Mouse (Mus musculus): Measurements from ENCODE around the gene Wdr63. TPM values are rescaled to one million over a fixed set of nuclear protein-coding genes. Genes with fewer than 3 reads are reported as not detected.
A peak's percentile ranks its signal among the peaks of the same experiment; 100 is the strongest.

The Wdr63 gene
- polyA plus RNA-seq, 1 experiment from 2014 or later, result 0.74 TPM

DNA sequence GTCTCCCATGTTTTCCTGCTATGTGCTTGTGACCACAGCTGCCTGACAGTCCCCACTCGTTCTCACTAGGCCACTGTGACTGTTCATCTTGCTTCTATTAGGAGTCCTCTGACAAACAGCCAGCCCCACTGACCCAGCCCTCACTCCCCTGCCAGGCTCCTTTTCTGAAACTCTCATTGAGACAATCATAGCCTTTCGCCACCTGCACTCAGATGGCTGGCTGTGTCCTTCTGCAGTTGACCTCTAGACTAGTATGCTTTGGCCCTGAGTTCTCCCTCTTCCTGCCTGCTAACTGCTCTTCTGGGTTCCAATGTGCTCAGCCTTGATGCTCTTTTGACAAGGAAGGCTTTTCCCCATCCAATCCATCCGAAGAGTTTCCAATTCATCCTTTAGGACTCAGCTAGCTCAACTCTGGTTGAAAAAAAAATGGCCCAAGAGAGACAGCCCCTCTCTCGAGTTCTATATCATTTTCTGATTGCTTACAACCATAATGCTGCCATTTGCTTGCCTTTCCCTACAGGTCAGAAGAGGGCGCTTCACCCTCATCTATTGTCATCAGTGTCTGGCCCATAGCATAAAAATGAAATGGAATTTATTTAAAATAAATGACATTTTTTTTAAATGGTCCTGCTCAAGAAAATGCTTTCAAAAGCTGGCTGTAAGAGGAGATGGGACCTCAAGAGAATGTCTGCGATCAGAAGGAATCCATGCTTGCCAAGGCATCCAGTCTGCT is 54.7 kb downstream of the Wdr63 start:
- H3K4me1 ChIP-seq (ENCODE audit: control insufficient read depth, insufficient read depth, low read length), result peaks cover 15% of the 10 kb centered on the region

DNA sequence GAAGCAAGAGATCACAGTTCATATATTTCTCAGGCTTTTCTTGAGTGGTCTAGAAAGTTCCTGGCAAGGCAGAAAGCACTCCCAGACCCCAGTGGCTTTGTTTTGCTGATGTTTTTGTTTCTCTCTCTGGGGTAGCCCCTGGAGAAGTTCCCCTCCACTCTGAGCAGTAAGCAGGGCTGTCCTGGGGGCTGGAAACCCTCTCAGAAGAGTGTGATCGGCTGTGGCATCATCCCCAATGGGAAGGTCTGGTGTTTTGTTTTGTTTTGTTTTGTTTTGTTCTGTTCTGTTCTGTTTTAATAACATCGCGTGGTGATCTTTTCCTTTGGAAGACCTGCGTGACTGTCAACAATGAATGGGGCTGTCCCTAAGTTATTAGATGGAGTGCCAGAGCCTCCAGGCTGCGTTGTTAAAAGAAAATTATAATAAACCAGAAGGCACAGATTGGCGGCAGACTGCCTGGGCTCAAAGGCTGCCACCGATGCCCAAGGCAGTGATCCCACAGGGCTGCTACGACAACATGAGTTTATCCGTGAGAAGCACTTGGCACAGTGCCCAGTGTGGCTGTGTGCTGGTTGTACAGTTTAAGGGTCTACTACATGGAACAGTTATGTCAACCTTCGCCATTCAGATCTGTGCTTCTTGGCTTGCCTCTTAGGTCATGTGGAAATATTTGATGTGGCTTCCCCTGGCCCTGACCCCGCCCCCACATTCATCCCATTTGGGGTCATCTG is 56.5 kb downstream of the Wdr63 start:
- H3K27ac ChIP-seq (ENCODE audit: low read length), result no peak overlapping the region

More for the DNA sequence above, 54.7 kb downstream of the Wdr63 start:
- WGBS, result 61% methylated on average over 6 of the region's 6 CpGs
- Histone ChIP-seq H3K4me3 (ENCODE audit: low read length) (no peak overlapping the region), H3K27ac (ENCODE audit: low read length) (0 out of 2 replicates have a peak overlapping the region, but pooled peaks have one; percentile 16), H3K36me3 (ENCODE audit: control insufficient read depth, insufficient read depth) (no peaks in the 10 kb centered on the region), H3K9ac (ENCODE audit: low read length) (no peak overlapping the region), H3K4me2 (ENCODE audit: low read depth, low read length) (no peak overlapping the region), H3K27me3 (ENCODE audit: control insufficient read depth, insufficient read depth, low read length) (no peaks in the 10 kb centered on the region), H3K9me3 (replicated peaks; ENCODE audit: control insufficient read depth, low read length) (no peaks in the 10 kb centered on the region)
- ATAC-seq (replicated peaks; ENCODE audit: extremely low read depth, insufficient read depth, low FRiP score), result peak; percentile 50

GRCm38 (mm10) chr3:146049951-146050350 is 58.0 kb downstream of the Wdr63 start:
- ATAC-seq (replicated peaks; ENCODE audit: extremely low read depth, insufficient read depth, low FRiP score), result no peak
- no peaks in the 10 kb centered on the region for H3K9me3 ChIP-seq (replicated peaks; ENCODE audit: control insufficient read depth, low read length)
- WGBS, result 71% methylated on average over 5 of the region's 5 CpGs
- no peak overlapping the region for H3K27ac ChIP-seq (ENCODE audit: low read length)
- H3K9ac ChIP-seq (ENCODE audit: low read length), result no peak overlapping the region
- H3K4me1 ChIP-seq (ENCODE audit: control insufficient read depth, insufficient read depth, low read length), result peaks cover 25% of the 10 kb centered on the region
- H3K27me3 ChIP-seq (ENCODE audit: control insufficient read depth, insufficient read depth, low read length), result no peaks in the 10 kb centered on the region
- no peak overlapping the region for H3K4me3 ChIP-seq (ENCODE audit: low read length)
- H3K36me3 ChIP-seq (ENCODE audit: control insufficient read depth, insufficient read depth), result no peaks in the 10 kb centered on the region
- no peak overlapping the region for H3K4me2 ChIP-seq (ENCODE audit: low read depth, low read length)

More for the DNA sequence above, 56.5 kb downstream of the Wdr63 start:
- peak; percentile 74 for ATAC-seq (replicated peaks; ENCODE audit: extremely low read depth, insufficient read depth, low FRiP score)
- Histone ChIP-seq H3K4me3 (ENCODE audit: low read length) (no peak overlapping the region), H3K4me2 (ENCODE audit: low read depth, low read length) (0 out of 2 replicates have a peak overlapping the region, but pooled peaks have one; percentile 13), H3K4me1 (ENCODE audit: control insufficient read depth, insufficient read depth, low read length) (peaks cover 23% of the 10 kb centered on the region), H3K9ac (ENCODE audit: low read length) (peak overlapping the region; percentile 36; the same call in 1 of the 2 replicates), H3K36me3 (ENCODE audit: control insufficient read depth, insufficient read depth) (no peaks in the 10 kb centered on the region), H3K27me3 (ENCODE audit: control insufficient read depth, insufficient read depth, low read length) (no peaks in the 10 kb centered on the region), H3K9me3 (replicated peaks; ENCODE audit: control insufficient read depth, low read length) (no peaks in the 10 kb centered on the region)
- 42% methylated on average over 11 of the region's 11 CpGs for WGBS

GRCm38 (mm10) chr3:146047704-146048207 is 60.2 kb downstream of the Wdr63 start:
- Histone ChIP-seq H3K27ac (ENCODE audit: low read length) (0 out of 2 replicates have a peak overlapping the region, but pooled peaks have one; percentile 7), H3K4me3 (ENCODE audit: low read length) (peak overlapping the region; percentile 20; the same call in 1 of the 2 replicates), H3K27me3 (ENCODE audit: control insufficient read depth, insufficient read depth, low read length) (no peaks in the 10 kb centered on the region), H3K4me2 (ENCODE audit: low read depth, low read length) (peak overlapping the region; percentile 44), H3K9me3 (replicated peaks; ENCODE audit: control insufficient read depth, low read length) (no peaks in the 10 kb centered on the region), H3K9ac (ENCODE audit: low read length) (no peak overlapping the region), H3K4me1 (ENCODE audit: control insufficient read depth, insufficient read depth, low read length) (peaks cover 21% of the 10 kb centered on the region), H3K36me3 (ENCODE audit: control insufficient read depth, insufficient read depth) (no peaks in the 10 kb centered on the region)
- ATAC-seq (replicated peaks; ENCODE audit: extremely low read depth, insufficient read depth, low FRiP score), result peak; percentile 21
- WGBS, result 13% methylated on average over 15 of the region's 15 CpGs

- Histone ChIP-seq H3K27ac (ENCODE audit: low read length) (no peak overlapping the region), H3K4me1 (ENCODE audit: control insufficient read depth, insufficient read depth, low read length) (peaks cover 14% of the 10 kb centered on the region), H3K27me3 (ENCODE audit: control insufficient read depth, insufficient read depth, low read length) (no peaks in the 10 kb centered on the region)
Measured at GRCm38 (mm10) chr3:146046076-146046475, 61.9 kb downstream of the Wdr63 start.

DNA sequence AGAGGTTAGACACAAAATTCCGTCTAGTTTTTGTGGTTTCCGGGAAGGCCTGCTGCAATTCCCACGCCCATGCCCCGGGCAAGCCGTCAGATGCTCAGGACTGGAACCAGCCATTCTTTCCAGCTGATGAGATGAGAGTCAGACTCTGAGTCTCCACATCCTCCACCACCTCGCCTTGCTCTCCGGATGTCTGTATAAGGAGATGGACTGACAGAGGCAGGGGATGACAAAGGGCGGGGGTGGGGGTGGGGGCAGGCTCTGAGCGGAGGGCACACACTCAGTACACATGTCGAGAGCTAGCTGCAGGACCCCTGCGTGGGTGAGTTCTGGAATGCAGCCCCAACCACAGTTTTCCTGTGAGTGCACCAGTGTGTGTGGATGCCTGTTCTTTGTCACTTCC is 63.0 kb downstream of the Wdr63 start:
- Histone ChIP-seq H3K27ac (ENCODE audit: low read length) (0 out of 2 replicates have a peak overlapping the region, but pooled peaks have one; percentile 19), H3K27me3 (ENCODE audit: control insufficient read depth, insufficient read depth, low read length) (no peaks in the 10 kb centered on the region), H3K36me3 (ENCODE audit: control insufficient read depth, insufficient read depth) (no peaks in the 10 kb centered on the region), H3K4me2 (ENCODE audit: low read depth, low read length) (peak overlapping the region; percentile 36), H3K9ac (ENCODE audit: low read length) (no peak overlapping the region), H3K4me1 (ENCODE audit: control insufficient read depth, insufficient read depth, low read length) (peaks cover 14% of the 10 kb centered on the region), H3K4me3 (ENCODE audit: low read length) (no peak overlapping the region), H3K9me3 (replicated peaks; ENCODE audit: control insufficient read depth, low read length) (no peaks in the 10 kb centered on the region; the same call in 1 of the 2 replicates)
- whole genome bisulfite sequencing, result 21% methylated on average over 11 of the region's 11 CpGs
- 0 out of 2 replicates have a peak, but pooled peaks have one; percentile 43 for ATAC-seq (replicated peaks; ENCODE audit: extremely low read depth, insufficient read depth, low FRiP score)

More at GRCm38 (mm10) chr3:146046076-146046475, 61.9 kb downstream of the Wdr63 start:
- H3K36me3 ChIP-seq (ENCODE audit: control insufficient read depth, insufficient read depth), result no peaks in the 10 kb centered on the region
- H3K4me2 ChIP-seq (ENCODE audit: low read depth, low read length), result no peak overlapping the region
- no peak for ATAC-seq (replicated peaks; ENCODE audit: extremely low read depth, insufficient read depth, low FRiP score)
- no peak overlapping the region for H3K4me3 ChIP-seq (ENCODE audit: low read length)
- H3K9ac ChIP-seq (ENCODE audit: low read length), result no peak overlapping the region
- WGBS, result 85% methylated on average over 11 of the region's 11 CpGs
- no peaks in the 10 kb centered on the region for H3K9me3 ChIP-seq (replicated peaks; ENCODE audit: control insufficient read depth, low read length)

GRCm38 (mm10) chr3:146041382-146041781 is 66.5 kb downstream of the Wdr63 start:
- Histone ChIP-seq H3K27me3 (ENCODE audit: control insufficient read depth, insufficient read depth, low read length) (no peaks in the 10 kb centered on the region), H3K9me3 (replicated peaks; ENCODE audit: control insufficient read depth, low read length) (peaks cover 5% of the 10 kb centered on the region; the same call in 1 of the 2 replicates), H3K4me2 (ENCODE audit: low read depth, low read length) (no peak overlapping the region), H3K9ac (ENCODE audit: low read length) (no peak overlapping the region), H3K4me3 (ENCODE audit: low read length) (no peak overlapping the region), H3K4me1 (ENCODE audit: control insufficient read depth, insufficient read depth, low read length) (peaks cover 4% of the 10 kb centered on the region; the same call in 1 of the 2 replicates), H3K36me3 (ENCODE audit: control insufficient read depth, insufficient read depth) (no peaks in the 10 kb centered on the region), H3K27ac (ENCODE audit: low read length) (0 out of 2 replicates have a peak overlapping the region, but pooled peaks have one; percentile 3)
- WGBS, result 76% methylated on average over 11 of the region's 11 CpGs
- ATAC-seq (replicated peaks; ENCODE audit: extremely low read depth, insufficient read depth, low FRiP score), result no peak; the same call in 1 of the 2 replicates

DNA sequence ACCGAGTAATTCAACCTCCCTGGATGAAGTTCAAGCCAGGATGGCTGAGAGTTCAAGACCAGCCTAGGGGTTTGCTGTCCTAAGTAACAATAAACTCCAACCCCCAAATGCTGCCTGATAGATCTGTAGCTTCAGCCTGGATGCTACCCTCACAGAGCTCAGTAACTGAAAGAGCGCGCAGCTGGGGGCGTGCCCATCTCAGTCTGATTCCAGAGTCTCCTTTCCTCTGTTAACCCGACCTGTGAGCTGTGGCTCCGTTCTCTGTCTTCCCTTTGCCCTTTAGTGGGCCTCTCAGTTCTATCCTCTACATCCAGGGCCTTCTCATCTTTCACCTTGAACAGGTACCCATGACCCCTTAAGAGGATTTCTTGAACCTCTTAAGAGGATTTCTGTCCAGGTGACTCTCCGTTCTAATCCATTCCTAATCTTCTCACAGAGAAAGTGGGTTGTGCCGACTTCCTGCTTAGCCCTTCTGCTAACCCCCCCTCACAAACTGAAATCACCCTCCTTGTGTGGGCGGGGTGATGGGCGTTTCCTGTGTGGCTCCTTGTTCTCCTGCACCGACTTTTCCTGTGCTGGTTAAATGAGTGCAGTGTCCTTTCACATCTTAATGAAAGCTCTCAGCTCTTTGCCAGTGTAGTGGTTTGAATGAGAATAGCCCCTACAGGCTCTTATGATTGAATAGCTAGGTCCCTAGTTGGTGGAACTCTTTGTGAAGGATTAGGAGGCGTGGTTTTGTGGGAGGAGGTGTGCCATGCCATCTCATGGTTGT is 68.6 kb downstream of the Wdr63 start:
- Histone ChIP-seq H3K4me2 (ENCODE audit: low read depth, low read length) (no peak overlapping the region), H3K9ac (ENCODE audit: low read length) (no peak overlapping the region), H3K27ac (ENCODE audit: low read length) (no peak overlapping the region), H3K36me3 (ENCODE audit: control insufficient read depth, insufficient read depth) (no peaks in the 10 kb centered on the region), H3K4me3 (ENCODE audit: low read length) (no peak overlapping the region), H3K27me3 (ENCODE audit: control insufficient read depth, insufficient read depth, low read length) (no peaks in the 10 kb centered on the region), H3K4me1 (ENCODE audit: control insufficient read depth, insufficient read depth, low read length) (no peaks in the 10 kb centered on the region), H3K9me3 (replicated peaks; ENCODE audit: control insufficient read depth, low read length) (peaks cover 5% of the 10 kb centered on the region; the same call in 1 of the 2 replicates)
- no peak; the same call in 1 of the 2 replicates for ATAC-seq (replicated peaks; ENCODE audit: extremely low read depth, insufficient read depth, low FRiP score)
- 69% methylated on average over 12 of the region's 12 CpGs for WGBS

Data from heart, embryonic 16.5 days (tissue).